Mouse (Mus musculus) stomach, postnatal 0 days (tissue): ENCODE data around the gene Nufip1.

Source experiments
- CTCF ChIP-seq: IDR thresholded peaks from 2 replicates; pipeline ENCODE4 v1.5.1; 2016; ENCODE audit warnings: antibody characterized with exemption, low read depth, mild to moderate bottlenecking, moderate library complexity
- EP300 ChIP-seq: optimal IDR thresholded peaks from 2 replicates; pipeline ENCODE3; 2016; ENCODE audit warnings: antibody characterized with exemption

GRCm38 (mm10) chr14:76153828-76154227 lies 43.1 kb downstream of the Nufip1 start:
- TF ChIP-seq EP300: no peak
- TF ChIP-seq CTCF: no peak
